Mouse (Mus musculus) midbrain, embryonic 12.5 days (tissue): ENCODE data around the gene Gm45233. TPM values are rescaled to one million over a fixed set of nuclear protein-coding genes. Genes with fewer than 3 reads are reported as not detected.

Experiments used
- ATAC-seq: fragments of 200-750 bp; cut with Nextera tagmentation; 2 replicates; pipeline ENCODE4 v1.8.0; 2017; ENCODE audit warnings: low read depth, moderate TSS enrichment, moderate library complexity; ENCODE audit not compliant: low FRiP score
- H3K27ac ChIP-seq: fragments of 300-500 bp; sonication (generic); replicated peaks from 2 replicates; pipeline ENCODE4 v1.5.1; 2016; ENCODE audit warnings: mild to moderate bottlenecking
- H3K27me3 ChIP-seq: fragments of 300-500 bp; sonication (generic); 2 replicates; pipeline ENCODE4 v1.6.1; 2016; ENCODE audit warnings: mild to moderate bottlenecking
- H3K36me3 ChIP-seq: fragments of 300-500 bp; sonication (generic); 2 replicates; pipeline ENCODE4 v1.6.1; 2016
- H3K4me1 ChIP-seq: fragments of 300-500 bp; sonication (generic); 2 replicates; pipeline ENCODE4 v1.6.1; 2016
- H3K4me2 ChIP-seq: fragments of 300-500 bp; sonication (generic); replicated peaks from 2 replicates; pipeline ENCODE4 v1.6.1; 2016; ENCODE audit warnings: mild to moderate bottlenecking, moderate library complexity
- H3K4me3 ChIP-seq: fragments of 300-500 bp; sonication (generic); 2 replicates; pipeline ENCODE4 v1.5.1; 2016; ENCODE audit warnings: mild to moderate bottlenecking
- H3K9ac ChIP-seq: fragments of 300-500 bp; sonication (generic); replicated peaks from 2 replicates; pipeline ENCODE4 v1.6.1; 2016; ENCODE audit warnings: mild to moderate bottlenecking, moderate library complexity
- H3K9me3 ChIP-seq: fragments of 300-500 bp; sonication (generic); 2 replicates; pipeline ENCODE4 v1.6.1; 2016; ENCODE audit warnings: mild to moderate bottlenecking
- WGBS: fragments of 180-500 bp; shearing (Covaris S2); methylation state at CpG from one replicate; pipeline ENCODE4 v1.1.7; 2016; 5-methylcytosine and 5-hydroxymethylcytosine counted together
- polyA plus RNA-seq: library from polyadenylated mRNA; unstranded; fragments of >200 nt; fragmentation: Nextera tagmentation; extraction: Ambion mirVana; gene quantifications from 2 replicates; pipeline ENCODE4 v1.2.1, GENCODE M21; 2016

The Gm45233 gene
- polyA plus RNA-seq, 1 experiment from 2014 or later, result 1.4 TPM

GRCm38 (mm10) chr7:43432891-43433290 is 11.0 kb upstream of the Gm45233 start:
- Histone ChIP-seq H3K27ac (no peak overlapping the region), H3K9ac (no peak overlapping the region), H3K36me3 (no peaks in the 10 kb centered on the region), H3K4me1 (no peaks in the 10 kb centered on the region), H3K4me3 (no peak overlapping the region), H3K9me3 (no peaks in the 10 kb centered on the region), H3K27me3 (no peaks in the 10 kb centered on the region), H3K4me2 (no peak overlapping the region)
- no peak for ATAC-seq
- 80% methylated on average over 4 of the region's 4 CpGs for WGBS

DNA sequence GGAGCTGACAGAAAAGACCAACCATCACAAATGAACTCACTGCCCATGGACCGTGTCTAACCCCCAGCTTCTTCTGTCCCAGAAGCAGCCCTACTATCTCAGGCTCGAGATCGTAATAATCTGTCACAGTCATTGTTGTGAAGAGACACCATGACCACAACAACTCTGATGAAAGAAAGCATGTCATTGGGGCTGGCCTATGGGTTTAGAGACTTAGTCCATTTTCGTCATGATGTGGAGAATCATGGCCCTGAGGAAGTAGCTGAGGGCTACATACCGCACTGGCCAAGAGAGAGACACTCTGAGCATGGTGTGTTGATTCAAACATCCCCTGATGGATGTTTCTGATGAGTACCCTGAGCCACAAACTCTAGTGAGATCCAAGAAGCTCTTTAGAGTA is 9.3 kb upstream of the Gm45233 start:
- WGBS, result 89% methylated on average over 5 of the region's 5 CpGs
- H3K27me3 ChIP-seq, result no peaks in the 10 kb centered on the region
- no peak overlapping the region for H3K4me2 ChIP-seq
- no peak overlapping the region for H3K27ac ChIP-seq
- H3K9me3 ChIP-seq, result no peaks in the 10 kb centered on the region
- H3K4me3 ChIP-seq, result no peak overlapping the region
- no peak for ATAC-seq
- no peaks in the 10 kb centered on the region for H3K36me3 ChIP-seq
- H3K9ac ChIP-seq, result no peak overlapping the region
- H3K4me1 ChIP-seq, result no peaks in the 10 kb centered on the region

- Histone ChIP-seq H3K4me1 (no peaks in the 10 kb centered on the region), H3K4me2 (no peak within 1 kb of the TSS), H3K9ac (no peak within 1 kb of the TSS), H3K4me3 (no peak within 1 kb of the TSS), H3K9me3 (no peaks in the 10 kb centered on the region), H3K27ac (no peak within 1 kb of the TSS), H3K27me3 (0 out of 2 replicates have a peak, but pooled peaks cover 4% of the 10 kb centered on the region), H3K36me3 (no peaks in the 10 kb centered on the region)
- 81% methylated on average over 10 of the region's 10 CpGs for WGBS
- ATAC-seq, result no peak
Observed at GRCm38 (mm10) chr7:43436341-43437255, 7.3 kb upstream of the Gm45233 start, which contains the start of gene Nkg7. Gene Nkg7, plus strand, starts transcription at chr7:43437073.

GRCm38 (mm10) chr7:43438611-43439010 is 5.3 kb upstream of the Gm45233 start:
- 0 out of 2 replicates have a peak, but pooled peaks cover 4% of the 10 kb centered on the region for H3K27me3 ChIP-seq
- no peak overlapping the region for H3K4me2 ChIP-seq
- H3K4me1 ChIP-seq, result 0 out of 2 replicates have a peak, but pooled peaks cover 3% of the 10 kb centered on the region
- H3K4me3 ChIP-seq, result no peak overlapping the region
- ATAC-seq, result no peak
- H3K27ac ChIP-seq, result no peak overlapping the region
- H3K9me3 ChIP-seq, result no peaks in the 10 kb centered on the region
- H3K36me3 ChIP-seq, result no peaks in the 10 kb centered on the region
- 86% methylated on average over 4 of the region's 4 CpGs for WGBS
- H3K9ac ChIP-seq, result no peak overlapping the region

- H3K36me3 ChIP-seq, result no peaks in the 10 kb centered on the region
- no peak within 1 kb of the TSS for H3K9ac ChIP-seq
- H3K4me1 ChIP-seq, result peaks cover 14% of the 10 kb centered on the region
- H3K4me3 ChIP-seq, result no peak within 1 kb of the TSS
- 0 out of 2 replicates have a peak, but pooled peaks cover 4% of the 10 kb centered on the region for H3K27me3 ChIP-seq
- H3K27ac ChIP-seq, result no peak within 1 kb of the TSS
- 78% methylated on average over 6 of the region's 6 CpGs for WGBS
- no peak for ATAC-seq
- no peaks in the 10 kb centered on the region for H3K9me3 ChIP-seq
- no peak within 1 kb of the TSS for H3K4me2 ChIP-seq
Observed at GRCm38 (mm10) chr7:43440482-43440881, 3.4 kb upstream of the Gm45233 start, which contains the start of gene Cldnd2. Gene Cldnd2, plus strand, starts transcription at chr7:43440782.

DNA sequence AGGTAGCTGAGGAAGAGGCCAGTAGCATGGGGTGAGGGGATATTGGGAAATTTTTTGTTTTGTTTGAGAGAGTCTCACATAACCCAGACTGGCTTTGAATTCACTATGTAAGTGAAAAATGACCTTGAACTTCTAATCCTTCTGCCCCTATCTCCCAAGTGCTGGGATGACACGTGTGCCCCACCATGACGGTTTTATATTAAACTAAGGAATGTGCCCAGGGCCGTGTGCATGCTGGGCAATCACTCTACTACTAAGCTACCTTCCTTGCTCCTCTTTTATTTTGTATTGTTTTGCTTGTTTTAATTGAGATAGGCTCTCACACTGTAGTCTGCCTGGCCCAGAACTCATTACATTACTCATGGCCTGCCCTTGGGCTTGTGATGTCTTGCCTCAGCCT is 2.9 kb upstream of the Gm45233 start:
- Histone ChIP-seq H3K36me3 (no peaks in the 10 kb centered on the region), H3K27me3 (0 out of 2 replicates have a peak, but pooled peaks cover 4% of the 10 kb centered on the region), H3K27ac (no peak overlapping the region), H3K4me2 (no peak overlapping the region), H3K4me3 (no peak overlapping the region), H3K9me3 (no peaks in the 10 kb centered on the region), H3K9ac (no peak overlapping the region), H3K4me1 (peaks cover 14% of the 10 kb centered on the region)
- 90% methylated on average over 3 of the region's 3 CpGs for WGBS
- no peak for ATAC-seq

DNA sequence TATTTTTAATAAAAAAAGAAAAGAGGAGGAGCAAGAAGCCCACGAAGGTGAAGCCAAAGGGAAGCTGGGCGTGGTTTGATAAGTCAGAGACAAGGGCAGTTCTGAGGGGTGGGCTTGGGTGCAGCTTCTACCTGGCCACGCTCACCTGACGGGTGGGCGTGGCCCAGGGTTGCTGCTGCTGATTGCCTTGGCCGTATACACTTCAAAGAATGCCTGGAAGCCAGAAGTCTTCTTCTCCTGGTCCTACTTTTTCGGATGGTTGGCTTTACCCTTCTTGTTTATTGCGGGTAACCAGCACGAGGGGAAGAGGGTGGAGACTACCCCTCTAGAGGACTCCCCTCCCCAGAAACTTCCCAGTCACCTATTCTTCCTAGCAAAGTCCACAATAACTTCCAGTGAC is 1.2 kb upstream of the Gm45233 start:
- no peaks in the 10 kb centered on the region for H3K36me3 ChIP-seq
- 0 out of 2 replicates have a peak, but pooled peaks cover 4% of the 10 kb centered on the region for H3K27me3 ChIP-seq
- peaks cover 14% of the 10 kb centered on the region for H3K4me1 ChIP-seq
- H3K9me3 ChIP-seq, result no peaks in the 10 kb centered on the region
- H3K27ac ChIP-seq, result peak overlapping the region; percentile 83
- ATAC-seq, result no peak
- H3K4me2 ChIP-seq, result peak overlapping the region; percentile 81
- peak overlapping the region; percentile 58 for H3K4me3 ChIP-seq
- 11% methylated on average over 9 of the region's 9 CpGs for WGBS
- H3K9ac ChIP-seq, result peak overlapping the region; percentile 60

- under 1% methylated on average over 36 of the region's 36 CpGs for WGBS
- Histone ChIP-seq H3K9me3 (no peaks in the 10 kb centered on the region), H3K36me3 (no peaks in the 10 kb centered on the region), H3K4me1 (peaks cover 14% of the 10 kb centered on the region), H3K27me3 (0 out of 2 replicates have a peak, but pooled peaks cover 4% of the 10 kb centered on the region), H3K9ac (peak overlapping the region; percentile 60), H3K4me3 (peak overlapping the region; percentile 58), H3K4me2 (peak overlapping the region; percentile 81), H3K27ac (peak overlapping the region; percentile 83)
- peak; percentile 81 for ATAC-seq
Observed at GRCm38 (mm10) chr7:43443126-43443916, 607 bp upstream of the Gm45233 start.

DNA sequence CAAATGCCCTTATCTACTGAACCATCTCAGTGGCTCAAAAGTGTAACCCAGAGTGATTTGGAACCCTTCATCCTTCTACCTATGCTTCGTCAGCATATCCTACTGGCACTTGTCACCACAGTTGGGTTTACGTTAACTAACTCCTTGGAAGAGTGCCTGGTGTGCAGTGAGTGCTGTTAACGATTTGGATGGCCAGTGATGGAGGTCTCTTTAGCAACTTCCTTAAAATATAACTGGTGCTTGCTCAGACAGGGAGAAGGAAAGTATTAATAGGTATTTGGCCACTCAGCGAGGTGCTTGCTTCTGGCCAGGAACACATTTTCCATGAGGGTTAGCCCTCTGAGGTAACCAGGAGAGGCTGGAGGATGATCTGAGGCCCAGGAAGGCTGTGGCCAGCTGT is 3.9 kb downstream of the Gm45233 start:
- WGBS, result 92% methylated on average over 4 of the region's 4 CpGs
- Histone ChIP-seq H3K4me2 (no peak overlapping the region), H3K36me3 (peaks cover 3% of the 10 kb centered on the region), H3K9me3 (no peaks in the 10 kb centered on the region), H3K27ac (no peak overlapping the region), H3K27me3 (no peaks in the 10 kb centered on the region), H3K9ac (no peak overlapping the region), H3K4me1 (peaks cover 12% of the 10 kb centered on the region), H3K4me3 (no peak overlapping the region)
- ATAC-seq, result no peak

DNA sequence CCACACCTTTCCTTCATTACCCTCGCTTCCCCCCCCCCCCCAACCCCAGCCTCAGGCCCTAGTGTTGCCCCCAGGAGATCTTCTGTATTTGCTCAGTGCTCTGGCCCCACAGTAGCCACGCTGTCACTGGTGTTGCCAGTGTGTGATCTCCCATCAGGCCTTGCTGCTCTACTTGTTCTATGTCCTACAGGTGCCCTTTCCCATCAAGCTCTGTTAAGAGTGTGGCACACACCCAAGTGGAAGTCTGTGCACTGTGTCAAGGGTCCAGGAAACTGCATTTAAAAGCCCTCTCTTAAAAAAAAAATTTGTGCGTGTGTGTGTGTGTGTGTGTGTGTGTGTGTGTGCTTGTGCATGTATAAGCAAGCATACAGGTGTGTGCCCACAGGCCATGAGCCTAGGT is 4.3 kb downstream of the Gm45233 start:
- Histone ChIP-seq H3K9ac (no peak overlapping the region), H3K4me3 (no peak overlapping the region), H3K4me2 (no peak overlapping the region), H3K36me3 (peaks cover 8% of the 10 kb centered on the region), H3K9me3 (no peaks in the 10 kb centered on the region), H3K4me1 (peaks cover 11% of the 10 kb centered on the region), H3K27me3 (no peaks in the 10 kb centered on the region), H3K27ac (no peak overlapping the region)
- WGBS, result 85% methylated on average over 2 of the region's 3 CpGs
- no peak for ATAC-seq

DNA sequence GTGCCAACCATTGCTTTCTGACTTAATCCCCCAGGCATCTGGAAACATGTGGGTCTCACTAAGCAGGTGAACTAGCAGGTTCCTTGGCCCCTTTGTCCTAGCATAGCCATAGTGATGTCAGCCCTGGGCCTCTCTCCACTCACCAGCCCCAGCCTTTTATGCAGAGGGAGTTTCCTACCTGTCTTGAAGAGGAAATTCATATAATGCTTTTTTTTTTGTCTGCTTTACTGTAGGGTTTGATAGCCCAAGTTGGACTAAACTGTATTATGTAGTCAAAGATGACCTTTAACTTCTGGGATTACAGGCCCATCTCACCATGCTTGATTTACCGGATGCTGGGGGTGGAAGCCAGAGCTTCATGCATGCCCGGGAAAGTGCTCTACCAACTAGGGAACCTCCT is 5.9 kb downstream of the Gm45233 start:
- Histone ChIP-seq H3K9me3 (no peaks in the 10 kb centered on the region), H3K27ac (no peak overlapping the region), H3K27me3 (no peaks in the 10 kb centered on the region), H3K4me3 (no peak overlapping the region), H3K4me1 (peaks cover 4% of the 10 kb centered on the region), H3K4me2 (no peak overlapping the region), H3K36me3 (peaks cover 22% of the 10 kb centered on the region), H3K9ac (no peak overlapping the region)
- no peak for ATAC-seq
- 95% methylated on average over 2 of the region's 2 CpGs for WGBS

DNA sequence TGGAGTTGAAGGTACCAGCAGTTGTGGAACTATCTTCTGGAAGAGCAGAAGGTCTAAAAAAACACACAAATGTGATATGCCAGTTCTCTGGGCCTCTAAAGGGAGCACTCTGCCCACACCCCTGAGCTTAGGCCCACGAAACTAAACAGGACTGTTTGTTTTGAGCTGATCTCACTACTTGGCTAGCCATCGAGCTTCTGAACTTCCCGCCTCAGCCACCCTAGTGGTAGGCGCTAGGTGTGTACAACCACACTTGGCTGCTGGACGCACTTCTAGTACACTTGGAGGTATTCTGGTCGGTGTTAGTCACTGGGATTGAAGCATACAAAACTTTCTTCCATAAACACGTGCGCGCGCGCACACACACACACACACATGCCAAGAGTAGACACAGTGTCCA is 7.8 kb downstream of the Gm45233 start:
- no peak; the same call in 1 of the 2 replicates for ATAC-seq
- WGBS, result 95% methylated on average over 11 of the region's 11 CpGs
- no peak overlapping the region for H3K4me3 ChIP-seq

More for the DNA sequence above, 7.8 kb downstream of the Gm45233 start:
- Histone ChIP-seq H3K4me2 (no peak overlapping the region), H3K27ac (no peak overlapping the region), H3K36me3 (peaks cover 38% of the 10 kb centered on the region), H3K9ac (no peak overlapping the region), H3K27me3 (no peaks in the 10 kb centered on the region), H3K4me1 (no peaks in the 10 kb centered on the region), H3K9me3 (no peaks in the 10 kb centered on the region)
